Mouse (Mus musculus): ENCODE measurements around the gene Fbxl22.

Fbxl22 gene

GRCm38 (mm10) chr9:66514256-66514770, at the start of gene Fbxl22:
Gene Fbxl22 (minus strand): TSS chr9:66514593.
- no peak for DNase-seq (ENCODE audit: low spot score)

- DNase-seq (ENCODE audit: low spot score) = no peak
Observed at GRCm38 (mm10) chr9:66562215-66562614, 47.8 kb upstream of the Fbxl22 start.

- DNase-seq (ENCODE audit: low spot score) = no peak
Observed at GRCm38 (mm10) chr9:66561496-66561895, 47.1 kb upstream of the Fbxl22 start.

DNA sequence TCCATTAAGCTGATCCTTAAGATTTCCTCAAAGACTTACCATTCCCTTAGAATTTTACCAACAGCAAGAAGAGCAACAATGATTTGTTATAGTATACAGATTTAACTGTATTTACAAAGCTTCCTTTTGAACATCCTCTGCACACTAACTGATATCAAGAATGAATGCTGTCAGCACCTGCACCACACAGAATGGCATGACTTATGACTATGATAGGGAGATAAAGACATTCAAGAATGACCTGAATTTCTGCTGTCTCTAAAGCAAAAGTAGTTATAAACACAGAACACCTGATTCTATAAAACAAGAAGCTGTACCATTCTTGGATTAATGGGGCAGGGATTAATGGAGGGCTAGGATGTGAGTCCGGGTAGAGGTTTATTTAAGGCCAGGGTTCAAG, 46.3 kb upstream of the Fbxl22 start:
- DNase-seq (ENCODE audit: low spot score) = no peak

GRCm38 (mm10) chr9:66560295-66560694, 45.9 kb upstream of the Fbxl22 start:
- no peak for DNase-seq (ENCODE audit: low spot score)

GRCm38 (mm10) chr9:66558971-66559370, 44.6 kb upstream of the Fbxl22 start:
- no peak for DNase-seq (ENCODE audit: low spot score)

GRCm38 (mm10) chr9:66542785-66543184, 28.4 kb upstream of the Fbxl22 start:
- DNase-seq (ENCODE audit: low spot score) = no peak

- DNase-seq (ENCODE audit: low spot score) = no peak
Observed at GRCm38 (mm10) chr9:66521595-66521994, 7.2 kb upstream of the Fbxl22 start.

DNA sequence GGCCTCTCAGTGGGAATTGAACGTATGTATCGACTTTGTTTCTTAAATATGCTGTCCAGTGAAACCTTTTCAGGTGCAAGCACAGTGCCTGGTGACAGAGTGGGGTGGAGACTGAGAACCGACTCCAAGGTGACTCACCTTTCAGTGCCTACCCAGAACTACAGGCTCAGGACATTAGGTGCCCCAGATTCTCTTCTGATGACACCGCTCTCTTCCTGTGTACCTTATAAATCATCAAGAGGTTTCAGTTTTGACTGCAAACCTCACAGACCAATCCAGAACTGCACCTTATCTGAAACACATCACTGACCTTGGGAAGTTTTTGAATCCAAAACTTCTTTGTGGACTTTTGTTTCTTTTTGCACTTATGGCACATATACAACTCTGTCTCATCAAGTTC, 5.9 kb upstream of the Fbxl22 start:
- no peak for DNase-seq (ENCODE audit: low spot score)

- DNase-seq (ENCODE audit: low spot score) = no peak
Observed at GRCm38 (mm10) chr9:66518901-66519300, 4.5 kb upstream of the Fbxl22 start.

- DNase-seq (ENCODE audit: low spot score) = no peak
Observed at GRCm38 (mm10) chr9:66518251-66518650, 3.9 kb upstream of the Fbxl22 start.

DNA sequence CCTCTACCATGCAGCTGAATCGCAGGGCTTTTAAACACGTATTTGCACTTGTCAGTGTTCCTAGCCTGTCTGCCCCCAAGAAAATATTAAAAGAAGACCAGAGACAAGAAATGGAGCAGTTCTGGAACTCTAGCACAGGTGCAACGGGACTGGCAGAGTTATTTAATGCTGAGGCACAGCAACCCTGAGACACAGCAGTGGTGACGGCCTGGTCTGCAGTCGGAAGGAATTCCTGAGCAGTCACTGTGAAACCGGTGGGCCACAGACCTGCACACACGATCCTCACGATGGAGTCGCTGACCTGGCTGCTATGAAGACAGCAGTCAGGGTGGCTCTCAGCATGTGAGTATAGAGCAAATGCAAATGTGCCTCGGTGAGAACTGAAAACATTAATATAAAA, 3.4 kb upstream of the Fbxl22 start:
- DNase-seq (ENCODE audit: low spot score) = no peak

GRCm38 (mm10) chr9:66516296-66516940, 2.0 kb upstream of the Fbxl22 start:
- DNase-seq (ENCODE audit: low spot score) = no peak

GRCm38 (mm10) chr9:66515680-66516210, 1.4 kb upstream of the Fbxl22 start:
- no peak for DNase-seq (ENCODE audit: low spot score)

DNA sequence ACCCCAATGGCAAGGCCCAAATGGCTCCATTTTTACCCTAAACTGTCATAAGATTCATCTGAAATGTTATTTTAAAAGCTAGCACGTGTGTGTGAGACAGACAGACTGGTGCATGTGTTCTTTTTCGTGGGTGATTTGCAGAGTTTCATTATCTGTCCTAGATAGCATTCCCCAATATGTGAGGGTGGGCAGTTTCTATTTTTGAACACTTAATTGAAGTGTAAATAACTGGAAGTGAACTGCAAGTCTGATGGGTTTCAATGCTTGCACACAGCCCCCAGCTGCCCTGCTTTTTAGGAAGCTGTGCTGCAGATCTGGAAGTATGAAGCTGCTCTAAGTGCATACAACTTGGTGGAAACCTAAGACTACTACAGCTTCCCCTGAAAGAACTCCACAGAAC, 722 bp upstream of the Fbxl22 start:
- DNase-seq (ENCODE audit: low spot score) = no peak

GRCm38 (mm10) chr9:66513661-66514255, 635 bp downstream of the Fbxl22 start:
- DNase-seq (ENCODE audit: low spot score) = no peak

GRCm38 (mm10) chr9:66513150-66513549, 1.2 kb downstream of the Fbxl22 start:
- DNase-seq (ENCODE audit: low spot score) = no peak

DNA sequence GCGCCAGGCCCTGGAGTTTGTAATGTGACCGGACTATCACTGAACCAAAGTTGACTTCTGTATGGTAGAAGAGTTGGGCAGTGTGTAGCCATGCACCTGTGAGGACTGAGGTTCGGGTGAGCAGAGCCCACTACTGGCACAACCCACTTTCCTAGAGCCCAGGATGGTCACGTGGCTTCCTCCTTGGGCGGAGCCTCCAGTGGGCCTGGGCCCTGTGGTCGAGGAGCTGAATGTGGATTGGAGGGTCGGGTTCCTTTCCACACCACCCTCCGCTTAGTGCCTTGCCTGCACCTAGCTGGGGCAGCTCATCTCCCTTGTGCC, 2.1 kb downstream of the Fbxl22 start:
- DNase-seq (ENCODE audit: low spot score) = peak; percentile 69

- peak; percentile 80 for DNase-seq (ENCODE audit: low spot score)
Observed at GRCm38 (mm10) chr9:66511580-66512350, 2.6 kb downstream of the Fbxl22 start.

- DNase-seq (ENCODE audit: low spot score) = no peak
Observed at GRCm38 (mm10) chr9:66510944-66511343, 3.4 kb downstream of the Fbxl22 start.

GRCm38 (mm10) chr9:66510351-66510841, 4.0 kb downstream of the Fbxl22 start:
- DNase-seq (ENCODE audit: low spot score) = no peak

GRCm38 (mm10) chr9:66508890-66509399, 5.4 kb downstream of the Fbxl22 start:
- no peak for DNase-seq (ENCODE audit: low spot score)

DNA sequence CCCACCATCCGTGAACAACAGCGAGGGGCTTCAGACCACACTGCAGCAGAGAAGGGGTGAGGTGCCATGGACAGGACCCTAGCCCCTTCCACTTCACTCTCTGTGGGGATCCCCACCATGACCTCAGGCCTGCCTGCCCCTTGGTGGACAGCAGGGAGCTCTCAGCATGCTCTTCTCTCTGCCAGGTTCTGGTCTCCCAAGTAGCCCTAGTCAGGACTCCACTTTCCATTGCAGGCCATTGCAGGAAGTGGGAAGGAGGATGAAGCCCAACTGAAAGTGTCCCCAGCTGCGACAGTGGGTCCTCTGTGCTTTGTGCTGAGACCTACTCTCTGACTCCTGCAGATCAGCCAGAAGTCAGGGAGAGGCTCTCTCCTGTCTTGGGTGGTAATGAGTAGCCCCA, 6.7 kb downstream of the Fbxl22 start:
- no peak for DNase-seq (ENCODE audit: low spot score)
